Mouse (Mus musculus): Measurements from ENCODE around the gene Me1. TPM values are rescaled to one million over a fixed set of nuclear protein-coding genes. Genes with fewer than 3 reads are reported as not detected.

Me1 gene
- polyA plus RNA-seq, 1 experiment from 2014 or later: 10.3 TPM

DNA sequence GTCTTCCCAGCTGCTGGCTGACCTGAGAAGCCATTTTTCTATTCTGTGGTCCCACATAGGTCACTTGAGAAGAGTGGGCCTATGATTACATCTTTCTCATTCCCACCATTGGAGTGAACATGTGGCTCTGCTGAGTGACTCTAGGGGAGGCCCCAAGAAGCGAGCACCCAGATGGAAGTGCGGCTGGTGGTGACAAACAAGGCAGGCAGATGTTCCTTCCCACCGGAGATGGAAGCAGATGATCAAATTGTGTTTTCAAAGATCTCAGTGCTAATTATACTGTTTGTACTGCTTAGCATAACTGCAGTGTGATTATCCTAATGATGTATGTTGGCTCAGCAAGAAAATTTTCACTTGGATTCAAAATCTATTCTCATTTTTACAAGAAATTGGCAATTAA, 18.3 kb upstream of the Me1 start:
- DNase-seq (no peak), ATAC-seq (no peak)
- 84% methylated on average over 3 of the region's 3 CpGs for WGBS (ENCODE audit: insufficient replicate concordance)
- no peak overlapping the region for H3K4me2 ChIP-seq (ENCODE audit: low read depth, low read length)
- no peaks in the 10 kb centered on the region for H3K36me3 ChIP-seq (replicated peaks; ENCODE audit: insufficient read depth, low read length)
- no peaks in the 10 kb centered on the region for H3K27me3 ChIP-seq (ENCODE audit: insufficient read depth, low read length)
- no peaks in the 10 kb centered on the region for H3K9me3 ChIP-seq (ENCODE audit: low read length)
- TF ChIP-seq EP300 (IDR thresholded peaks at IDR 0.05; ENCODE audit: low read depth) (no peak), CTCF (IDR thresholded peaks at IDR 0.05; ENCODE audit: low read depth) (no peak)
- H3K27ac ChIP-seq (ENCODE audit: low read depth): no peak overlapping the region
- H3K9ac ChIP-seq (replicated peaks): no peak overlapping the region
- no peak overlapping the region for H3K4me3 ChIP-seq (ENCODE audit: low read depth, low read length)
- no peaks in the 10 kb centered on the region for H3K4me1 ChIP-seq (ENCODE audit: insufficient read depth)

DNA sequence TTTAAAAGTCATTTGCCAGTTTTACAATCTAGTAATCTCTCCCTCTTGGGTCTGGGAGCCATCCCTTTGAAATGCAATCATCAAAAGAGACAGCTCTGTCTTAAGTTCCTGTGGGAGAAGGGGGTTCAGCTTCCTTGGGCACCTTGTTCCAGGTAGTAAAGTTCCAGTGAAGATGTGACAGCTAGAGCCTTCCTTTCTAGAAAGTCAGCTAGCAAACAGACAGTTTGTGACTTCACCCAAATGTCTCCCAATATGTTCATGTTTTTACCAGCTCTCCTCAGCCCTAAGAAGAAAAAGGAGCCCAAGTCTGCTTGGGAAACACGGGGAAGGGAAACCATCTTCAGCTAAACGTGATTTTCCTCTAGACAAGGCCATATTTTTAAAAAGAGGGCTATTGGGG, 16.9 kb upstream of the Me1 start:
- Histone ChIP-seq H3K4me3 (ENCODE audit: low read depth, low read length) (no peak overlapping the region), H3K9me3 (ENCODE audit: low read length) (no peaks in the 10 kb centered on the region), H3K9ac (replicated peaks) (no peak overlapping the region), H3K27ac (ENCODE audit: low read depth) (no peak overlapping the region), H3K36me3 (replicated peaks; ENCODE audit: insufficient read depth, low read length) (no peaks in the 10 kb centered on the region), H3K4me2 (ENCODE audit: low read depth, low read length) (no peak overlapping the region), H3K27me3 (ENCODE audit: insufficient read depth, low read length) (no peaks in the 10 kb centered on the region), H3K4me1 (ENCODE audit: insufficient read depth) (no peaks in the 10 kb centered on the region)
- WGBS (ENCODE audit: insufficient replicate concordance): 61% methylated on average over 2 of the region's 2 CpGs
- DNase-seq (no peak), ATAC-seq (no peak)
- no peak for TF ChIP-seq EP300 (IDR thresholded peaks at IDR 0.05; ENCODE audit: low read depth)
- TF ChIP-seq CTCF (IDR thresholded peaks at IDR 0.05; ENCODE audit: low read depth): no peak

DNA sequence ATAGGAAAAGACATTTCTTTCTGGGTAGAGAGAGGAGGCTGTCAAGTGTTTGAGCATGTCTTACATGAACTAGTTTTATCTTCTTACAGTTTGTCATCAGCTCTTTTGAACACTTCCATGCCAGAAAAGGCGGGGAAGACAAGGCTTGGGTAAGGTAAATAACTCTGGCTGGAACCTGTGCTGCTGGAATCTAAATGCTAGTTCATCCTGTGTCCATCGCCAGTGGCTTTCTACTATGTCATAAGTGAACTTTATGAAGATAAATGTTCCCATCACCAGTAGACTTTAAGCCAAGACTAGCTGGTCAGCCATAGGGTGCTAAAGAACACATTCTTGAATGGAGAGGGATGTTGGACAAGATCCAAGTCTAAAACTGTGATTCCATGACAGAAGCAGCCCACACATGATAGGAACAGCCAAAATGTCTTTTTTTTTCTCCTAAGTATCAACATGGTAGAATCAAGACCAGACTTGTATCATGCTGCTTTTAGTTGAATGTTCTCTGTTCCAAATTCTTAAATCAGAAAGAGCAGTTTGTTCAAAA, 14.4 kb upstream of the Me1 start:
- Histone ChIP-seq H3K4me3 (ENCODE audit: low read depth, low read length) (no peak overlapping the region), H3K9ac (replicated peaks) (no peak overlapping the region), H3K4me1 (ENCODE audit: insufficient read depth) (no peaks in the 10 kb centered on the region), H3K27ac (ENCODE audit: low read depth) (no peak overlapping the region), H3K36me3 (replicated peaks; ENCODE audit: insufficient read depth, low read length) (no peaks in the 10 kb centered on the region), H3K9me3 (ENCODE audit: low read length) (no peaks in the 10 kb centered on the region), H3K27me3 (ENCODE audit: insufficient read depth, low read length) (no peaks in the 10 kb centered on the region), H3K4me2 (ENCODE audit: low read depth, low read length) (no peak overlapping the region)
- 68% methylated on average over 2 of the region's 2 CpGs for WGBS (ENCODE audit: insufficient replicate concordance)
- DNase-seq: no peak
- no peak for ATAC-seq
- TF ChIP-seq EP300 (IDR thresholded peaks at IDR 0.05; ENCODE audit: low read depth) (no peak), CTCF (IDR thresholded peaks at IDR 0.05; ENCODE audit: low read depth) (no peak)

DNA sequence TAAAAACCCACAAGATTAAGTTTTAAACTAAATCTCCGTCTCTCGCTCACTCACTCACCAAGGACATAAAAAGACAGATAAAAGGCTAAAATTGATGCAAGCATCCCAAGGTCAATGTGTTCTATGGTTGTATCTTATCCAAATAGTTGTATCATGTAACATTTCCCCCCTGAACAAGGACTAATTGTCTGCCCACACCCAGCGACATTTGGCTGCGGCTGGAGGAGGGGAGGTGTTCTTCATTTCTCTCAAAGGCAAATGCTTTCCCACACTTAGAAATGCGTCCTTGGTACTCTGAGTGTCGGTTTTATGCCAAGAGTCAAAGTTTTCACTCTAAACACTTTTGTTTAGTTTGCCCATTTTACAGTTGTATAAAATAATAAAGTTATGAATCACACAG, 13.2 kb upstream of the Me1 start:
- no peak for ATAC-seq
- WGBS (ENCODE audit: insufficient replicate concordance): 70% methylated on average over 6 of the region's 6 CpGs
- Histone ChIP-seq H3K4me2 (ENCODE audit: low read depth, low read length) (no peak overlapping the region), H3K27ac (ENCODE audit: low read depth) (no peak overlapping the region), H3K27me3 (ENCODE audit: insufficient read depth, low read length) (no peaks in the 10 kb centered on the region), H3K9me3 (ENCODE audit: low read length) (no peaks in the 10 kb centered on the region), H3K36me3 (replicated peaks; ENCODE audit: insufficient read depth, low read length) (no peaks in the 10 kb centered on the region), H3K4me1 (ENCODE audit: insufficient read depth) (no peaks in the 10 kb centered on the region), H3K4me3 (ENCODE audit: low read depth, low read length) (no peak overlapping the region), H3K9ac (replicated peaks) (no peak overlapping the region)
- no peak for DNase-seq
- no peak for TF ChIP-seq CTCF (IDR thresholded peaks at IDR 0.05; ENCODE audit: low read depth)
- no peak for TF ChIP-seq EP300 (IDR thresholded peaks at IDR 0.05; ENCODE audit: low read depth)

DNA sequence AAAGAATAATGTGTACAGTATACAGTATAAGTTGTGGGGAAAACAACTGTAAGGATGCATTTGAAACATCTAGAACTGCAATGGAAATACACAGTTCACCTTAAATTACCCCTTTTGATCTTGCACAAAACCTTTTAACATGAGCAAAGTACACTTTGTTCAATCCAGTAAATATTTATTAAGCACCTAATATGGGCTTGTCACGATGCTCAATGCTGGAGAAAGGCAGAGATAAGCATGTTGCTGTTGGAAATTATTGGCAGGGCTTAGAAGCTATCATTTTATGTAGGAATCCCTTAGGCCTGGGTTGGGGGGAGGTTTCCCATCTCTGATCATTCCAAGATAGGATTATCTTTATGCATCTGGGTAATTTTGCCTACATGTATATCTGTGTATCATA, 11.7 kb upstream of the Me1 start:
- no peak overlapping the region for H3K4me2 ChIP-seq (ENCODE audit: low read depth, low read length)
- WGBS (ENCODE audit: insufficient replicate concordance): 30% methylated on average over 1 of the region's 1 CpGs
- ATAC-seq (peak; percentile 41), DNase-seq (no peak)
- TF ChIP-seq EP300 (IDR thresholded peaks at IDR 0.05; ENCODE audit: low read depth) (no peak), CTCF (IDR thresholded peaks at IDR 0.05; ENCODE audit: low read depth) (no peak)
- H3K4me1 ChIP-seq (ENCODE audit: insufficient read depth): no peaks in the 10 kb centered on the region
- no peaks in the 10 kb centered on the region for H3K9me3 ChIP-seq (ENCODE audit: low read length)
- H3K36me3 ChIP-seq (replicated peaks; ENCODE audit: insufficient read depth, low read length): no peaks in the 10 kb centered on the region
- no peak overlapping the region for H3K4me3 ChIP-seq (ENCODE audit: low read depth, low read length)
- no peaks in the 10 kb centered on the region for H3K27me3 ChIP-seq (ENCODE audit: insufficient read depth, low read length)
- no peak overlapping the region for H3K9ac ChIP-seq (replicated peaks)
- H3K27ac ChIP-seq (ENCODE audit: low read depth): no peak overlapping the region

DNA sequence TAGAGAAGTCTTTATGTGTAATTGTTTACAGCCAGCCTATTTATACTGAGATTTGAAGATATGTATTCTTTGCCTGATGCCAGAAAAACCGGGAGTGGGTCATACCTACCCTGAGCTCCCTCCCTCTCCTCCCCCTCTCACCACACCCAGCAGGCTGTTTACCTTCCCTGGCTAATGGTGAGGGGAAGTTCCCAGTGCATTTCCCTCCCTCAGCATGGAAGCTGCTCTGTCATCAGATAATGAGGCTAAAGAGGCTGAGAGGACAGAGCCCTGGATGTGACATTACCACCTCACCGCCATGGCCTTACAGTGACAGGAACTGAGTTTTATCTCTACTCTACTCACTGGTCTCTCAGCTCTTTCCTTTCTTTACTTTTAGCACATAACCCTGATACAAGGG, 6.1 kb upstream of the Me1 start:
- TF ChIP-seq EP300 (IDR thresholded peaks at IDR 0.05; ENCODE audit: low read depth) (no peak), CTCF (IDR thresholded peaks at IDR 0.05; ENCODE audit: low read depth) (no peak)
- H3K9me3 ChIP-seq (ENCODE audit: low read length): no peaks in the 10 kb centered on the region
- no peak overlapping the region for H3K4me2 ChIP-seq (ENCODE audit: low read depth, low read length)
- no peak overlapping the region for H3K9ac ChIP-seq (replicated peaks)
- ATAC-seq (0 out of 2 replicates have a peak, but pooled peaks have one; percentile 19), DNase-seq (no peak)
- H3K4me3 ChIP-seq (ENCODE audit: low read depth, low read length): no peak overlapping the region
- H3K27me3 ChIP-seq (ENCODE audit: insufficient read depth, low read length): no peaks in the 10 kb centered on the region
- H3K27ac ChIP-seq (ENCODE audit: low read depth): no peak overlapping the region
- no peaks in the 10 kb centered on the region for H3K36me3 ChIP-seq (replicated peaks; ENCODE audit: insufficient read depth, low read length)
- H3K4me1 ChIP-seq (ENCODE audit: insufficient read depth): no peaks in the 10 kb centered on the region
- 16% methylated on average over 2 of the region's 2 CpGs for WGBS (ENCODE audit: insufficient replicate concordance)

DNA sequence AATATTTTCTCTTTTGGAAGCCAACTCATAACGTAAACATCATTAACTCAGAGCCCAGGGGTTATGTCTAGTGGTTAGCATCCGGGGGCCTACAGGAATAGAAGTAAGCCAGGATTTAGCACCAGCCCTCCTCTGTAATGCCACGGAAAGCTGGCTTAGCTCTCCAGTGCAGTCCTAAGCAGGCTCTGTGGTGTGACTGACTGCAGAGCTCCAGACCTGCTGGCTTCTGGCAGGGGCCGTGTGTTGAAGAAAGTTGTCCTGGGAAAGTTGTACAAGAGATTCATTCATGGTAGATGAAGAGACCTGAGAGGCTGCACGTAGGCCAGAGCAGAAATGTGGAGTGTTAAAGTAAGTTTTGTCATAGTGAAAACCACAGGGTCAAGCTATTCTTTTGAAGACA, 5.5 kb upstream of the Me1 start:
- no peak for TF ChIP-seq CTCF (IDR thresholded peaks at IDR 0.05; ENCODE audit: low read depth)
- TF ChIP-seq EP300 (IDR thresholded peaks at IDR 0.05; ENCODE audit: low read depth): no peak
- Histone ChIP-seq H3K27ac (ENCODE audit: low read depth) (peak overlapping the region; percentile 30; the same call in 1 of the 2 replicates), H3K36me3 (replicated peaks; ENCODE audit: insufficient read depth, low read length) (no peaks in the 10 kb centered on the region), H3K9ac (replicated peaks) (no peak overlapping the region), H3K4me2 (ENCODE audit: low read depth, low read length) (no peak overlapping the region), H3K27me3 (ENCODE audit: insufficient read depth, low read length) (no peaks in the 10 kb centered on the region), H3K9me3 (ENCODE audit: low read length) (no peaks in the 10 kb centered on the region), H3K4me1 (ENCODE audit: insufficient read depth) (no peaks in the 10 kb centered on the region), H3K4me3 (ENCODE audit: low read depth, low read length) (no peak overlapping the region)
- ATAC-seq: no peak
- 49% methylated on average over 5 of the region's 5 CpGs for WGBS (ENCODE audit: insufficient replicate concordance)
- DNase-seq: no peak

All from liver, postnatal 0 days (tissue).